Mouse (Mus musculus): ENCODE measurements around the gene Serpina1a.
"Not testable (repeated sequence)": the region's sequence is repeated elsewhere in the genome, so short reads cannot be mapped to it uniquely, and the experiment has no call there.

- not testable (repeated sequence) for TF ChIP-seq POLR2A (IDR thresholded peaks at IDR 0.05; ENCODE audit: control insufficient read depth, low read depth, low read length); CTCF (IDR thresholded peaks at IDR 0.05; ENCODE audit: control insufficient read depth, insufficient read depth, insufficient replicate concordance, low read depth, low read length)
Measured at GRCm38 (mm10) chr12:103863101-103863974, at the start of gene Serpina1a.

Measured in testis, adult 2 months (tissue).